Mouse (Mus musculus): ENCODE data around the gene Grap2. TPM values are rescaled to one million over a fixed set of nuclear protein-coding genes. Genes with fewer than 3 reads are reported as not detected.

The Grap2 gene
- total and polyA plus RNA-seq, 3 experiments: 0.62 to 5.1 TPM; not detected in 1

- H3K27me3 ChIP-seq (ENCODE audit: control insufficient read depth in 1 of 2, insufficient read depth in 2 of 2, low read length in 2 of 2): peaks cover 0 to 4% of the 10 kb centered on the region in 2 experiments; a peak in 2 of 4 replicates
- no peaks in the 10 kb centered on the region for H3K9me3 ChIP-seq (replicated peaks; ENCODE audit: insufficient read depth, low read length)
- no peak overlapping the region for H3K9ac ChIP-seq (ENCODE audit: control insufficient read depth, low read depth, low read length, poor library complexity, severe bottlenecking)
- no peaks in the 10 kb centered on the region for H3K79me2 ChIP-seq (ENCODE audit: control insufficient read depth, insufficient read depth, low read length, poor library complexity)
- H3K27ac ChIP-seq (ENCODE audit: control insufficient read depth, low read depth, low read length): no peak overlapping the region
- H3K4me3 ChIP-seq (ENCODE audit: control insufficient read depth in 1 of 2, insufficient read depth in 1 of 2, low read depth in 2 of 2, low read length in 2 of 2): no peak overlapping the region
- H3K36me3 ChIP-seq (ENCODE audit: control insufficient read depth in 1 of 2, insufficient read depth in 2 of 2, low read length in 2 of 2): peaks cover 0 to 17% of the 10 kb centered on the region in 2 experiments; a peak in 2 of 4 replicates
- no peak for TF ChIP-seq JUND (IDR thresholded peaks at IDR 0.05; ENCODE audit: low read depth, low read length)
- no peak for TF ChIP-seq CHD2 (IDR thresholded peaks at IDR 0.05; ENCODE audit: low read length)
- TF ChIP-seq ZC3H11A (IDR thresholded peaks at IDR 0.05; ENCODE audit: low read depth, low read length): no peak
- no peak for TF ChIP-seq MAZ (IDR thresholded peaks at IDR 0.05; ENCODE audit: low read depth, low read length)
- TF ChIP-seq MEF2A (IDR thresholded peaks at IDR 0.05; ENCODE audit: extremely low read depth, insufficient replicate concordance, low read depth, low read length, poor library complexity, severe bottlenecking): no peak
- no peak for TF ChIP-seq NELFE (IDR thresholded peaks at IDR 0.05; ENCODE audit: low read depth, low read length)
- no peak for DNase-seq (ENCODE audit: low read depth, low spot score)
- peaks cover 2 to 10% of the 10 kb centered on the region in 2 experiments; a peak in 3 of 4 replicates for H3K4me1 ChIP-seq (ENCODE audit: control insufficient read depth in 1 of 2, insufficient read depth in 2 of 2, low read length in 2 of 2)
These were observed 12.4 kb upstream of the Grap2 start for GRCm38 (mm10) chr15:80559978-80560377.

DNA sequence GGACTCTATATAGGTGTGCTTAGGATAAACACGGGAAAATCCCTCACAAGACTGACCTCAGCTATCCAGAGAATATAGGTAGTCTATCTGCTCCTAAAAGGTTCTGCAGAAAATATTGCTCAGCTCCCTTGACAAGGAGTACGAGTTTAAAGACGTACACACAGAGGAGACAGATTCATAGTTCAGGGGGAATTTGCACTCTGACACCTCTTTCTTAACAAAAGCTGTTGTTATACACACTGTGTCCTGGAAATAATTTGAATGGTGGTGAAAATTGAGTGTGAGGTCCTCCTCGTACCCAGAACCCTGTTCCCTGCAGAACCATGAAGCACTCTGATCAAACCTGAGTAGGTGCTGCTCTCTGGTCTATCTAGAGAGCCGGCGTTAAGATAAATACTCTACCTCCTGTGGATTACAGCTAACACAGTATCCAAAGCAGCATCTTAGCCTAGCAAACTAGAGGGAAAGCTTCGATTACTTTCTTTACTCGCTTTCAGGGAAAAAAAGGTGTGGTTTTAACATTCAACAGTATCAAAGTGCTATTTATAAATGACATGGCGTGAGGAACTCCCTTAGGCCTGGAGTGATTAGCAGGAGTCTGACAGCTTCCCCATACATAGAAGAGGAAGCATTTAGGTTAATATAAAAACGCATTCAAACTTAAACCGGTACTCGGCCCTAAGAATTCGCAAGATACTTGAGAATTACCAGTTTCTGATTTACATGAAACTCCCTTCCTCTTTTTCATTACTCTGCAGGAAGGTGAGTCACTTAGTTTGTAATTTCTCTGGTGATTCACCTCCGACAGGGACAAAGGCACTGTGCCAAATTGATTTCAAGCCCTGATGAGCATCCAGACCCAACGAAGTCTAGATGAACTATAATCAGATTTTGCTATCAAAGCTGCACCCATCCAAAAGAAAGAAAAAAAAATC lies 11.5 kb upstream of the Grap2 start:
- Histone ChIP-seq H3K9me3 (replicated peaks; ENCODE audit: insufficient read depth, low read length) (no peaks in the 10 kb centered on the region), H3K4me3 (ENCODE audit: control insufficient read depth in 1 of 2, insufficient read depth in 1 of 2, low read depth in 2 of 2, low read length in 2 of 2) (no peak overlapping the region), H3K36me3 (ENCODE audit: control insufficient read depth in 1 of 2, insufficient read depth in 2 of 2, low read length in 2 of 2) (peaks cover 0 to 17% of the 10 kb centered on the region in 2 experiments; a peak in 2 of 4 replicates), H3K27me3 (ENCODE audit: control insufficient read depth in 1 of 2, insufficient read depth in 2 of 2, low read length in 2 of 2) (peaks cover 2 to 4% of the 10 kb centered on the region in 2 experiments; a peak in 2 of 4 replicates), H3K4me1 (ENCODE audit: control insufficient read depth in 1 of 2, insufficient read depth in 2 of 2, low read length in 2 of 2) (peaks cover 2 to 10% of the 10 kb centered on the region in 2 experiments; a peak in 3 of 4 replicates), H3K9ac (ENCODE audit: control insufficient read depth, low read depth, low read length, poor library complexity, severe bottlenecking) (no peak overlapping the region; the same call in 1 of the 2 replicates), H3K79me2 (ENCODE audit: control insufficient read depth, insufficient read depth, low read length, poor library complexity) (no peaks in the 10 kb centered on the region), H3K27ac (ENCODE audit: control insufficient read depth, low read depth, low read length) (peak overlapping the region; percentile 25)
- peak; percentile 78 for DNase-seq (ENCODE audit: low read depth, low spot score)
- TF ChIP-seq MAX (IDR thresholded peaks at IDR 0.05; ENCODE audit: low read length) (no peak), MEF2A (IDR thresholded peaks at IDR 0.05; ENCODE audit: extremely low read depth, insufficient replicate concordance, low read depth, low read length, poor library complexity, severe bottlenecking) (no peak), BHLHE40 (IDR thresholded peaks at IDR 0.05; ENCODE audit: borderline replicate concordance, low read depth, low read length) (no peak), SIN3A (IDR thresholded peaks at IDR 0.05; ENCODE audit: low read length) (no peak), MYC (IDR thresholded peaks at IDR 0.05; ENCODE audit: low read depth, low read length) (0 out of 2 replicates have a peak, but pooled peaks have one; percentile 3), MYB (IDR thresholded peaks at IDR 0.05; ENCODE audit: low read depth, low read length) (no peak), GATA1 (IDR thresholded peaks at IDR 0.05; ENCODE audit: low read depth, low read length) (peak; percentile 39), POLR2AphosphoS2 (IDR thresholded peaks at IDR 0.05; ENCODE audit: low read length) (no peak), POLR2A (IDR thresholded peaks at IDR 0.05; ENCODE audit: control insufficient read depth in 1 of 2, insufficient read depth in 1 of 2, low read depth in 1 of 2, low read length in 2 of 2, poor library complexity in 1 of 2) (no peak), ZNF384 (IDR thresholded peaks at IDR 0.05; ENCODE audit: low read depth, low read length) (no peak; the same call in 1 of the 2 replicates), MAZ (IDR thresholded peaks at IDR 0.05; ENCODE audit: low read depth, low read length) (no peak), TBP (IDR thresholded peaks at IDR 0.05; ENCODE audit: low read depth, low read length) (no peak), NELFE (IDR thresholded peaks at IDR 0.05; ENCODE audit: low read depth, low read length) (no peak), HCFC1 (IDR thresholded peaks at IDR 0.05; ENCODE audit: low read depth, low read length) (no peak), CHD1 (IDR thresholded peaks at IDR 0.05; ENCODE audit: low read depth, low read length) (no peak), POLR2AphosphoS5 (IDR thresholded peaks at IDR 0.05; ENCODE audit: borderline replicate concordance, low read depth, low read length) (no peak), ELF1 (IDR thresholded peaks at IDR 0.05; ENCODE audit: low read depth, low read length) (no peak), ZKSCAN1 (IDR thresholded peaks at IDR 0.05; ENCODE audit: low read depth, low read length) (no peak), SMC3 (IDR thresholded peaks at IDR 0.05; ENCODE audit: low read depth, low read length) (no peak), RAD21 (IDR thresholded peaks at IDR 0.05; ENCODE audit: low read depth, low read length) (no peak), USF1 (IDR thresholded peaks at IDR 0.05; ENCODE audit: low read depth, low read length) (no peak), EP300 (IDR thresholded peaks at IDR 0.05; ENCODE audit: low read depth in 1 of 2, low read length in 2 of 2) (peak; percentile 49 to 74; a peak in 3 of 4 replicates), ETS1 (IDR thresholded peaks at IDR 0.05; ENCODE audit: low read depth, low read length) (peak; percentile 63; the same call in 1 of the 2 replicates), ZC3H11A (IDR thresholded peaks at IDR 0.05; ENCODE audit: low read depth, low read length) (no peak), RCOR1 (IDR thresholded peaks at IDR 0.05; ENCODE audit: low read depth, low read length) (no peak), JUND (IDR thresholded peaks at IDR 0.05; ENCODE audit: low read depth, low read length) (peak; percentile 84; the same call in 1 of the 2 replicates)

Data from MEL (cell line).